Mouse (Mus musculus) embryonic facial prominence, embryonic 13.5 days (tissue): ENCODE results near the gene Zfhx3. TPM values are rescaled to one million over a fixed set of nuclear protein-coding genes. Genes with fewer than 3 reads are reported as not detected.

ENCODE experiments used
- ATAC-seq: fragments of 200-750 bp; cut with Nextera tagmentation; 2 replicates; pipeline ENCODE4 v1.8.0; 2017; ENCODE audit warnings: low read depth; ENCODE audit not compliant: insufficient number of reproducible peaks, insufficient read depth, low FRiP score, low TSS enrichment
- H3K27ac ChIP-seq: fragments of 300-500 bp; sonication (generic); 2 replicates; pipeline ENCODE4 v1.5.1; 2015; ENCODE audit warnings: moderate library complexity, mild to moderate bottlenecking, inconsistent platforms
- H3K27me3 ChIP-seq: fragments of 300-500 bp; sonication (generic); 2 replicates; pipeline ENCODE4 v1.6.1; 2015; ENCODE audit warnings: mild to moderate bottlenecking, inconsistent platforms
- H3K36me3 ChIP-seq: fragments of 300-500 bp; sonication (generic); 2 replicates; pipeline ENCODE4 v1.6.1; 2015; ENCODE audit warnings: mild to moderate bottlenecking, inconsistent platforms
- H3K4me1 ChIP-seq: fragments of 300-500 bp; sonication (generic); 2 replicates; pipeline ENCODE4 v1.6.1; 2015; ENCODE audit warnings: inconsistent platforms
- H3K4me2 ChIP-seq: fragments of 300-500 bp; sonication (generic); 2 replicates; pipeline ENCODE4 v1.6.1; 2015; ENCODE audit warnings: moderate library complexity, mild to moderate bottlenecking, inconsistent platforms
- H3K4me3 ChIP-seq: fragments of 300-500 bp; sonication (generic); 2 replicates; pipeline ENCODE4 v1.5.1; 2015; ENCODE audit warnings: mild to moderate bottlenecking, inconsistent platforms
- H3K9ac ChIP-seq: fragments of 300-500 bp; sonication (generic); 2 replicates; pipeline ENCODE4 v1.6.1; 2015; ENCODE audit warnings: mild to moderate bottlenecking, inconsistent platforms
- H3K9me3 ChIP-seq: fragments of 300-500 bp; sonication (generic); 2 replicates; pipeline ENCODE4 v1.6.1; 2016; ENCODE audit warnings: inconsistent platforms
- WGBS: fragments of 180-500 bp; shearing (Covaris S2); methylation state at CpG from one replicate; pipeline ENCODE4 v1.1.7; 2015; ENCODE audit warnings: mixed read lengths; 5-methylcytosine and 5-hydroxymethylcytosine counted together
- polyA plus RNA-seq: library from polyadenylated mRNA; unstranded; fragments of >200 nt; fragmentation: Nextera tagmentation; extraction: Ambion mirVana; gene quantifications from 2 replicates; pipeline ENCODE4 v1.2.1, GENCODE M21; 2015

Zfhx3 gene
- polyA plus RNA-seq, 1 experiment from 2014 or later, result 29.9 TPM

- H3K9ac ChIP-seq, result no peak overlapping the region
- no peaks in the 10 kb centered on the region for H3K27me3 ChIP-seq
- H3K36me3 ChIP-seq, result no peaks in the 10 kb centered on the region
- peaks cover 67% of the 10 kb centered on the region for H3K4me1 ChIP-seq
- no peak overlapping the region for H3K4me2 ChIP-seq
- no peaks in the 10 kb centered on the region for H3K9me3 ChIP-seq
- no peak overlapping the region for H3K4me3 ChIP-seq
- H3K27ac ChIP-seq, result peak overlapping the region; percentile 7; the same call in 1 of the 2 replicates
- ATAC-seq, result no peak
- WGBS, result 75% methylated on average over 12 of the region's 12 CpGs
These were observed 835.6 kb downstream of the Zfhx3 start for GRCm38 (mm10) chr8:108778063-108778462.

DNA sequence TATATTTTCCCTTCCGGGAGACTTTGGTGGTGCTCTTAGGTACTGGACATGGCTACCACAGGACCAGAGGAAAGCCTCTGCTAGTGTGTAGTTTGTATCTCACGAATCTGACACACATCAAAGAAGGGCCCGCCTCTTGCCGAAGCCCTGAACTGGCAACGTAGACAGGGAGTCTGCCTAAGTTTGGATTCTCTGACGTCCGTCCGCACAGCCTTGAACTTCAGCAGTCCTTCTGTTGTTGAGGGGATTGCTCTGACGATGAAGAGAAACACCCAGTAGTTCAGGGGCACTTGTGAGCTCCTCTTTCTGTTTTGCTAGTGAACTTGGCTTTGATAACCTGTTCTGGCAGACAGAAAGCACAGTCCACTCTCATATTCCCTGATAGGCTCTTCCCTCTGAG, 836.1 kb downstream of the Zfhx3 start:
- Histone ChIP-seq H3K27me3 (no peaks in the 10 kb centered on the region), H3K9me3 (no peaks in the 10 kb centered on the region), H3K4me3 (no peak overlapping the region), H3K27ac (no peak overlapping the region), H3K9ac (no peak overlapping the region), H3K36me3 (no peaks in the 10 kb centered on the region), H3K4me2 (no peak overlapping the region), H3K4me1 (peaks cover 72% of the 10 kb centered on the region)
- 83% methylated on average over 9 of the region's 9 CpGs for WGBS
- ATAC-seq, result no peak

DNA sequence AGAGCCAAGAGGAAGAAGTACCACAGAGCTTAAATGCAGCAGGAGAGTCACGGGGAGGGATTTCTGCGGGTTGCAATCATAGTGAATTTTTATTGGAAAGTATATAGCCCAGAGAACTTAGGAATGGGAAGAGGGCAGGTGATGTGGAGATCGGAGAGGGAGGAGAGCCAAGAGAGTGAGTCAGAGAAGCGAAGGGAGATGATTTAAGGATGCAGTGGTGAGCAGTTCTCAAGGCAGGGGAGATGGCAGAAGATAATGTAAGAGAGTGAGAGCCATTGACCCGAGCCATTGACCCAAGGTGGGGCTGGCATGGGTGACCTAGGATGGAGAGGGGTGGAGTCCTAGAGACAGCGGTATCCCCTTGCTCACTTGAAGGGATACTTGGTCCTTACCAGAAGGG, 838.3 kb downstream of the Zfhx3 start:
- no peaks in the 10 kb centered on the region for H3K36me3 ChIP-seq
- no peaks in the 10 kb centered on the region for H3K9me3 ChIP-seq
- H3K4me2 ChIP-seq, result no peak overlapping the region
- H3K9ac ChIP-seq, result no peak overlapping the region
- WGBS, result 81% methylated on average over 6 of the region's 6 CpGs
- no peak for ATAC-seq
- no peak overlapping the region for H3K27ac ChIP-seq
- peaks cover 71% of the 10 kb centered on the region for H3K4me1 ChIP-seq
- H3K4me3 ChIP-seq, result no peak overlapping the region
- no peaks in the 10 kb centered on the region for H3K27me3 ChIP-seq

DNA sequence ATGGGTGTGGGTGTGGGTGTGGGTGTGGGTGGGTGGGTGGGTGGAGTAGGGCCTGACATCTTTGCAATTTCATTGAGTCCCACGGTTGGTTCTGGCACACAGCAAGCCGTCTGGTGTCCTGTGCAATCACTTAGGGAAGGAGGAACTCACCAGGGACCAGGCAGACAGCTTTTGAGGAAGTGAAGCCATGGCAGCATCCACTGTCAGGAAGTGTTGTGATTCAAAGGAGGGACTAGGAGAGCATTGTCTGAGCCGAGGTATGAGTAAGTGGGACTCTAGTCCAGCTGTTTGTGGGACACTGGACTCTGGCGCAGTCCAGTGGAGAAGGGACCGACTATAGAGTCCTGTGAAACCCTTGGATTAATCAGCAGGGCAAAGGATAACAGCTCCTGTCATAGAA, 838.7 kb downstream of the Zfhx3 start:
- no peaks in the 10 kb centered on the region for H3K9me3 ChIP-seq
- no peak overlapping the region for H3K4me3 ChIP-seq
- no peak for ATAC-seq
- H3K9ac ChIP-seq, result no peak overlapping the region
- no peaks in the 10 kb centered on the region for H3K36me3 ChIP-seq
- no peak overlapping the region for H3K27ac ChIP-seq
- no peak overlapping the region for H3K4me2 ChIP-seq
- 71% methylated on average over 5 of the region's 5 CpGs for whole genome bisulfite sequencing
- no peaks in the 10 kb centered on the region for H3K27me3 ChIP-seq
- peaks cover 70% of the 10 kb centered on the region for H3K4me1 ChIP-seq

DNA sequence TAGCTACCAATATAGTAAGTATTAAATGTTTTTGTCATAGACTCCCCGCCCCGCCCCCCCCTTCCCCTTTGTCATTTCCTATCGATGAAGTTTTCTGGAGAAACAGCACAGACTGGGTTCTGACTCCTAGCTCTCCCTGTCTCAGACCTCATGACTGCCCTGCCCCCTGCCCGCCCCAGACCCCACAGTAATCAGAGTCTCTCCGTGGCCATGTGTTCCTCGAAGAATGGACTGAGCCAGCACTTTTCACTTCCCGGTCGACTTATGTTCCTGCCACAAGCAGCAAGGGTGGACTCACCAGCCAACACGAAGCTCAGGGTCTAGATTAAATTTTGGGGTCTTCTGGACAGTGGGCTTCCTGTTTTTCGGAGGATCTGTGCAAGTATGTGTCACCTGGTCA, 840.7 kb downstream of the Zfhx3 start:
- Histone ChIP-seq H3K4me3 (no peak overlapping the region), H3K9ac (no peak overlapping the region), H3K27ac (peak overlapping the region; percentile 13; the same call in 1 of the 2 replicates), H3K9me3 (no peaks in the 10 kb centered on the region), H3K36me3 (no peaks in the 10 kb centered on the region), H3K4me2 (no peak overlapping the region), H3K4me1 (peaks cover 58% of the 10 kb centered on the region), H3K27me3 (no peaks in the 10 kb centered on the region)
- WGBS, result 55% methylated on average over 9 of the region's 10 CpGs
- no peak for ATAC-seq

GRCm38 (mm10) chr8:108788156-108788761, 845.8 kb downstream of the Zfhx3 start:
- peaks cover 61% of the 10 kb centered on the region for H3K4me1 ChIP-seq
- WGBS, result 13% methylated on average over 6 of the region's 6 CpGs
- H3K4me3 ChIP-seq, result no peak overlapping the region
- H3K9ac ChIP-seq, result no peak overlapping the region; the same call in 1 of the 2 replicates
- H3K27me3 ChIP-seq, result no peaks in the 10 kb centered on the region
- peaks cover 11% of the 10 kb centered on the region; the same call in 1 of the 2 replicates for H3K9me3 ChIP-seq
- no peak overlapping the region for H3K4me2 ChIP-seq
- no peak overlapping the region for H3K27ac ChIP-seq
- H3K36me3 ChIP-seq, result peaks cover 16% of the 10 kb centered on the region
- no peak for ATAC-seq

DNA sequence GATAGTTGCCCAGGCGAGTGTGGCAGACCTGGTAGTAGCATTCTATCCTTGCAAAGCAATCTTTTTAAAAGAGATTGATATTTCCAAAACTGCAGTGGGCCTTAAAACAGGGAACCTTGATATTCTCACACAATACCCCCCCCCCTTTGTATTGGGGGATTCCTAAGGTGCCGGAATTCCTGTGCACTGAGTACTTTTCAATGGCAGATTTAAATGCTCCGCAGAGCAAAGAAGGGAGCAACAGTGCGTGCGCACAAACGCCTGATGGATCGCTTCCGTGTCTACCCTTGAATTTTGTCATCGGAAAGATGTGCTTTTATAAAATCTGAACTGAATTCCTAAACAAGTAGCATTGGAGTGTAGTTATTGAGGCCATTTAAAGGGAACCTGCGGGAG, 846.3 kb downstream of the Zfhx3 start:
- Histone ChIP-seq H3K4me1 (peaks cover 57% of the 10 kb centered on the region), H3K27me3 (no peaks in the 10 kb centered on the region), H3K9ac (no peak overlapping the region), H3K36me3 (peaks cover 21% of the 10 kb centered on the region), H3K4me2 (0 out of 2 replicates have a peak overlapping the region, but pooled peaks have one; percentile 0), H3K27ac (no peak overlapping the region), H3K9me3 (peaks cover 11% of the 10 kb centered on the region; the same call in 1 of the 2 replicates), H3K4me3 (no peak overlapping the region)
- 41% methylated on average over 10 of the region's 10 CpGs for WGBS
- no peak for ATAC-seq

DNA sequence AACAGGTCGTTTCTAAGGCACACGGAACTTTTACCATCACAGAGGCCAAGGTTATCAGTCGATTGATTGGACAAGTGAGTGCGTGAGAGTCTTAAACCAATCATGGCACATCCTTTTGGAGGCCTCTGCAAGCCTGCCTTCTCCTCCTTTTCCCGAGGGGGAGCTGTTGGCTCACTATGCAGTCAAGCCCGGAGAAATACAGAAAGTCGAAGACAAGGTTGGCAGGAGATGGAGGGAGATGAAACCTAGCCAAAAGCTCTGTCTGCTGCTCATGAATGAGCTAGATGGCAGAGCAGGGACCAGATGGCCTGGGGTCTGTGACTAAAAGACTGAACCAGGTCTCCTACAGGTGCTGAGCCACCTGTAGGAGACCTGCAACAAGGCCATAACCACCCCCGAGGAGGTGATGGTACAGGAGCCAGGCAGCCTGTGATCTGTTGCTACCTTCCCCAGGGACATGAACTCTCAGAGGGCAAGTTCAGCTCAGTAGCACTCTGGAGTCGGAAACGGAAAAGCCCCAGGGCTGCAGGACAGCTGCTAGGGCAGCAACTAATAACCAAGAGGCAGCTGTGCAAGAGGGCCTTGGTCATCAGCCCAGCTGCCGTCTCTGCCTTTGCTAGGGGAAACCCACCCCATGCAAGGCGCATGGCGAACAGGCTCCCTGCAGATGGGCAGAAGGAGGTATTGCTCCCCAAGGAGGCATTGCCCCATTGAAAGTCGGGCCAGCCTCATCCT, 848.3 kb downstream of the Zfhx3 start:
- Histone ChIP-seq H3K9ac (no peak overlapping the region), H3K27me3 (no peaks in the 10 kb centered on the region), H3K4me2 (no peak overlapping the region), H3K36me3 (peaks cover 40% of the 10 kb centered on the region), H3K4me1 (peaks cover 42% of the 10 kb centered on the region), H3K4me3 (no peak overlapping the region), H3K9me3 (peaks cover 18% of the 10 kb centered on the region; the same call in 1 of the 2 replicates), H3K27ac (0 out of 2 replicates have a peak overlapping the region, but pooled peaks have one; percentile 2)
- no peak for ATAC-seq
- WGBS, result 58% methylated on average over 14 of the region's 14 CpGs

GRCm38 (mm10) chr8:108796076-108796475, 853.6 kb downstream of the Zfhx3 start:
- no peak overlapping the region for H3K4me3 ChIP-seq
- ATAC-seq, result no peak
- no peak overlapping the region for H3K27ac ChIP-seq
- H3K4me2 ChIP-seq, result no peak overlapping the region
- H3K36me3 ChIP-seq, result peaks cover 67% of the 10 kb centered on the region
- H3K27me3 ChIP-seq, result no peaks in the 10 kb centered on the region
- H3K4me1 ChIP-seq, result peaks cover 16% of the 10 kb centered on the region
- 95% methylated on average over 3 of the region's 3 CpGs for WGBS
- no peak overlapping the region for H3K9ac ChIP-seq
- H3K9me3 ChIP-seq, result peaks cover 18% of the 10 kb centered on the region; the same call in 1 of the 2 replicates

DNA sequence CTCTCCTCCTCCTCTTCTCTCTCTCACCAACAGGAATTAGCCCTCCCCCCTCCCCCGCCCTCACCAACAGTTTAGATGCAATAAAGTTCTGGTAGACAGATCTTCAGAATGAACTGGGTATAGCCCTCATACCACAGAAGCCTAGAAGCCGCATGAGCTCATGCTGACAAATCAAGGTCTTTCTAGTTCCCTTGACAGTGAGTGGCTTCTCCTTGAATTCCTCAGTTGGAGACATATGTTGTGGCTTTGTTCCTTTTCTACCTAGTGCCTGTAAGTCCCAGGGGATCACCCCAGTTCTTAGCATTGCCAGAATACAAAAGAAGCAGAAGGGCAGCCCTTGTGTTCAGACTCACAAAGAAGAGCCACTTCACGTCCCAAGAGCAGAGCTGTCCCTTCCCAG, 854.4 kb downstream of the Zfhx3 start:
- Histone ChIP-seq H3K27me3 (no peaks in the 10 kb centered on the region), H3K27ac (no peak overlapping the region), H3K4me1 (peaks cover 17% of the 10 kb centered on the region), H3K9ac (no peak overlapping the region), H3K9me3 (peaks cover 18% of the 10 kb centered on the region; the same call in 1 of the 2 replicates), H3K4me2 (no peak overlapping the region), H3K36me3 (peaks cover 71% of the 10 kb centered on the region), H3K4me3 (no peak overlapping the region)
- ATAC-seq, result no peak
- WGBS, result 81% methylated on average over 3 of the region's 3 CpGs

GRCm38 (mm10) chr8:108798012-108798411, 855.6 kb downstream of the Zfhx3 start:
- H3K9me3 ChIP-seq, result 0 out of 2 replicates have a peak, but pooled peaks cover 7% of the 10 kb centered on the region
- no peak overlapping the region for H3K4me3 ChIP-seq
- H3K4me1 ChIP-seq, result peaks cover 27% of the 10 kb centered on the region
- peaks cover 65% of the 10 kb centered on the region for H3K36me3 ChIP-seq
- H3K27ac ChIP-seq, result peak overlapping the region; percentile 18; the same call in 1 of the 2 replicates
- H3K4me2 ChIP-seq, result no peak overlapping the region
- 59% methylated on average over 12 of the region's 12 CpGs for WGBS
- no peak overlapping the region for H3K9ac ChIP-seq
- H3K27me3 ChIP-seq, result no peaks in the 10 kb centered on the region
- ATAC-seq, result peak; percentile 27; the same call in 1 of the 2 replicates

DNA sequence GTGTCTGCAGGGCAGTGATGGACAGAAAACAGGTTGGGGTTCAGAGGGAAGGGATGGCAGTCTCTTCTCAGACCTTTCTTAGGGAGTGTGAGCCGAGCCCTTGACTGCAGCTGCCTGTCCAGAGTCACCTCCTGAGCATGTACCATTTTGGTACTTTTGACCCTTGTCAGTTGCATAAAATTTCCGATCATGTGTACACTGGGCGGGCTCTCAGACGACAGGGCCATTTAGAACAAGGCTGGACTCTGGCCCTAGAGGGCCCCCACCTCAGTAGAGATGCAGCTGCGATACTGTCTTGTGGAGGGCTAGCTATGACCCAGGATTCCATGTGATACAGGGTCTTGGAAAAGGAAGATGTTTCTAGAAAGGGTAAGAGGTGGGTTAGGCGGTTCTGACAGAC, 856.8 kb downstream of the Zfhx3 start:
- Histone ChIP-seq H3K27me3 (no peaks in the 10 kb centered on the region), H3K4me3 (no peak overlapping the region), H3K27ac (no peak overlapping the region), H3K9ac (no peak overlapping the region), H3K36me3 (peaks cover 57% of the 10 kb centered on the region), H3K4me2 (no peak overlapping the region), H3K9me3 (0 out of 2 replicates have a peak, but pooled peaks cover 5% of the 10 kb centered on the region), H3K4me1 (peaks cover 33% of the 10 kb centered on the region)
- no peak for ATAC-seq
- 91% methylated on average over 6 of the region's 6 CpGs for WGBS
